In genomic region chr4:126779826-126780775, GRCm38 (mm10) we compare ENCODE assay signal across 14 mouse cellular contexts. TPM values are rescaled to one million over a fixed set of nuclear protein-coding genes. Genes with fewer than 3 reads are reported as not detected.
DNase-seq lines count a peak whose midpoint lies in the region; ATAC-seq lines count a peak whose summit lies in the region.
"Had no signal": no experiment of that assay in that cellular context is flagged by ENCODE, and none has a peak within 500 bp of the region (broad histone marks: within the 10 kb centered on the region; RNA-seq: fewer than 3 reads in every experiment).

No protein-coding gene starts in this region.

- no peaks in the 10 kb centered on the region for H3K27me3 ChIP-seq in midbrain, embryonic 10.5 days (ENCODE audit: low read depth, poor library complexity, severe bottlenecking)
- H3K27me3 ChIP-seq in midbrain, embryonic 11.5 days (ENCODE audit: control insufficient read depth, insufficient read depth, low read length) = no peaks in the 10 kb centered on the region
- H3K27me3 ChIP-seq in forebrain, embryonic 15.5 days = no peaks in the 10 kb centered on the region
- no peaks in the 10 kb centered on the region for H3K27me3 ChIP-seq in limb, embryonic 11.5 days (ENCODE audit: control insufficient read depth, insufficient read depth, low read length)
- H3K27me3 ChIP-seq in neural tube, embryonic 14.5 days (ENCODE audit: control insufficient read depth, insufficient read depth, low read length) = no peaks in the 10 kb centered on the region
- H3K27me3 ChIP-seq: megakaryocyte, embryonic 14.5 days had no signal

- H3K27ac ChIP-seq in midbrain, embryonic 10.5 days (replicated peaks) = peak overlapping the region; percentile 53
- no peak overlapping the region for H3K27ac ChIP-seq in midbrain, embryonic 11.5 days (ENCODE audit: low read depth, low read length)
- peak overlapping the region; percentile 82 for H3K27ac ChIP-seq in forebrain, embryonic 15.5 days (replicated peaks)
- 0 out of 2 replicates have a peak overlapping the region, but pooled peaks have one; percentile 36 for H3K27ac ChIP-seq in limb, embryonic 11.5 days (replicated peaks; ENCODE audit: low read depth, low read length)
- H3K27ac ChIP-seq in neural tube, embryonic 14.5 days (ENCODE audit: low read depth, low read length) = peak overlapping the region; percentile 79
- H3K27ac ChIP-seq: kidney, postnatal 0 days had no signal

- H3K4me1 ChIP-seq in midbrain, embryonic 10.5 days = peaks cover 40% of the 10 kb centered on the region
- H3K4me1 ChIP-seq in midbrain, embryonic 11.5 days (ENCODE audit: control insufficient read depth, insufficient read depth, low read length) = peaks cover 15% of the 10 kb centered on the region; the same call in 1 of the 2 replicates
- peaks cover 57% of the 10 kb centered on the region for H3K4me1 ChIP-seq in forebrain, embryonic 15.5 days
- peaks cover 10% of the 10 kb centered on the region; the same call in 1 of the 2 replicates for H3K4me1 ChIP-seq in limb, embryonic 11.5 days (ENCODE audit: control insufficient read depth, insufficient read depth, low read length)
- H3K4me1 ChIP-seq in neural tube, embryonic 14.5 days (ENCODE audit: control insufficient read depth, insufficient read depth, low read length) = peaks cover 17% of the 10 kb centered on the region
- H3K4me1 ChIP-seq: megakaryocyte, embryonic 14.5 days had no signal

- ATAC-seq in midbrain, embryonic 11.5 days (ENCODE audit: low FRiP score) = no peak
- ATAC-seq in forebrain, embryonic 15.5 days (replicated peaks) = no peak
- ATAC-seq in limb, embryonic 11.5 days (ENCODE audit: insufficient number of reproducible peaks, low FRiP score, low TSS enrichment, low read depth) = no peak
- ATAC-seq in neural tube, embryonic 14.5 days (ENCODE audit: low read depth) = no peak

- no peaks in the 10 kb centered on the region for H3K9me3 ChIP-seq in midbrain, embryonic 10.5 days (replicated peaks)
- no peaks in the 10 kb centered on the region for H3K9me3 ChIP-seq in midbrain, embryonic 11.5 days (ENCODE audit: control insufficient read depth, low read length)
- H3K9me3 ChIP-seq in forebrain, embryonic 15.5 days = no peaks in the 10 kb centered on the region
- no peaks in the 10 kb centered on the region for H3K9me3 ChIP-seq in limb, embryonic 11.5 days (ENCODE audit: control insufficient read depth, low read length)
- no peaks in the 10 kb centered on the region for H3K9me3 ChIP-seq in neural tube, embryonic 14.5 days (ENCODE audit: control insufficient read depth, low read length)
- H3K9me3 ChIP-seq: megakaryocyte, embryonic 14.5 days had no signal

- no peak for DNase-seq in midbrain, embryonic 10.5 days (ENCODE audit: low spot score)
- no peak for DNase-seq in midbrain, embryonic 11.5 days (ENCODE audit: low spot score, missing footprints)
- DNase-seq in limb, embryonic 11.5 days (ENCODE audit: low spot score) = no peak
- no peak for DNase-seq in kidney, postnatal 36 days
- no peak for DNase-seq in cerebellum, adult 11-12 months
- no peak for DNase-seq in thymus, postnatal 0 days (ENCODE audit: low spot score)
- DNase-seq: heart, postnatal 36 days; lung, adult 18-20 months had no signal

- no peak overlapping the region for H3K4me2 ChIP-seq in midbrain, embryonic 11.5 days
- peak overlapping the region; percentile 24 for H3K4me2 ChIP-seq in forebrain, embryonic 15.5 days (replicated peaks)
- no peak overlapping the region for H3K4me2 ChIP-seq in limb, embryonic 11.5 days (ENCODE audit: low read depth, severe bottlenecking)
- H3K4me2 ChIP-seq in neural tube, embryonic 14.5 days (ENCODE audit: low read depth, low read length) = peak overlapping the region; percentile 34; the same call in 1 of the 2 replicates

- no peak overlapping the region for H3K9ac ChIP-seq in midbrain, embryonic 11.5 days (ENCODE audit: low read length)
- 0 out of 2 replicates have a peak overlapping the region, but pooled peaks have one; percentile 20 for H3K9ac ChIP-seq in forebrain, embryonic 15.5 days (replicated peaks)
- no peak overlapping the region for H3K9ac ChIP-seq in limb, embryonic 11.5 days (ENCODE audit: low read length)
- H3K9ac ChIP-seq in neural tube, embryonic 14.5 days (replicated peaks; ENCODE audit: low read depth, low read length) = peak overlapping the region; percentile 28; the same call in 1 of the 2 replicates

- H3K36me3 ChIP-seq in midbrain, embryonic 10.5 days = no peaks in the 10 kb centered on the region
- H3K36me3 ChIP-seq in midbrain, embryonic 11.5 days (ENCODE audit: control insufficient read depth, insufficient read depth, low read length) = no peaks in the 10 kb centered on the region
- no peaks in the 10 kb centered on the region for H3K36me3 ChIP-seq in forebrain, embryonic 15.5 days
- no peaks in the 10 kb centered on the region for H3K36me3 ChIP-seq in limb, embryonic 11.5 days (ENCODE audit: control insufficient read depth, insufficient read depth, low read length)
- no peaks in the 10 kb centered on the region for H3K36me3 ChIP-seq in neural tube, embryonic 14.5 days (ENCODE audit: control insufficient read depth, insufficient read depth, low read length)

- WGBS in midbrain, embryonic 10.5 days = 73% methylated on average over 12 of the region's 12 CpGs
- 66% methylated on average over 12 of the region's 12 CpGs for WGBS in midbrain, embryonic 11.5 days
- WGBS in forebrain, embryonic 15.5 days = 12% methylated on average over 12 of the region's 12 CpGs
- WGBS in limb, embryonic 11.5 days = 67% methylated on average over 12 of the region's 12 CpGs
- WGBS in neural tube, embryonic 14.5 days = 14% methylated on average over 12 of the region's 12 CpGs

- no peak overlapping the region for H3K4me3 ChIP-seq in midbrain, embryonic 10.5 days
- no peak overlapping the region for H3K4me3 ChIP-seq in midbrain, embryonic 11.5 days (ENCODE audit: low read depth, low read length)
- no peak overlapping the region for H3K4me3 ChIP-seq in forebrain, embryonic 15.5 days
- H3K4me3 ChIP-seq in limb, embryonic 11.5 days (ENCODE audit: low read depth, low read length) = no peak overlapping the region
- no peak overlapping the region for H3K4me3 ChIP-seq in neural tube, embryonic 14.5 days (ENCODE audit: low read depth, low read length)
- H3K4me3 ChIP-seq: erythroblast, embryonic 14.5 days; megakaryocyte, embryonic 14.5 days had no signal

RNA-seq across cellular contexts. Expression of gene AU040320, which starts 26.8 kb away (rescaled TPM):
- 24.4 and 27.8 TPM in 2 replicates for polyA plus RNA-seq in midbrain, embryonic 10.5 days (2016; fragmentation: Nextera tagmentation; extraction: Ambion mirVana)
- polyA plus RNA-seq in midbrain, embryonic 11.5 days (2014; fragmentation: Nextera tagmentation; extraction: Ambion mirVana) = 23.8 and 26.2 TPM in 2 replicates
- polyA plus RNA-seq in forebrain, embryonic 15.5 days (2015; fragmentation: Nextera tagmentation; extraction: Ambion mirVana) = 32.2 and 35.4 TPM in 2 replicates
- 18.9 and 20.2 TPM in 2 replicates for polyA plus RNA-seq in limb, embryonic 11.5 days (2014; fragmentation: Nextera tagmentation; extraction: Ambion mirVana)
- polyA plus RNA-seq in neural tube, embryonic 14.5 days (2014; fragmentation: Nextera tagmentation; extraction: Ambion mirVana) = 43.2 and 47.2 TPM in 2 replicates
- 15.4 and 15.6 TPM in 2 replicates for polyA plus RNA-seq in thymus, postnatal 0 days (2015; fragmentation: Nextera tagmentation; extraction: Ambion mirVana)

RNA-seq across cellular contexts. Expression of gene Ncdn, which starts 26.9 kb away (rescaled TPM):
- 33.5 and 38.1 TPM in 2 replicates for polyA plus RNA-seq in midbrain, embryonic 10.5 days (2016; fragmentation: Nextera tagmentation; extraction: Ambion mirVana)
- polyA plus RNA-seq in midbrain, embryonic 11.5 days (2014; fragmentation: Nextera tagmentation; extraction: Ambion mirVana) = 22.0 and 23.3 TPM in 2 replicates
- polyA plus RNA-seq in forebrain, embryonic 15.5 days (2015; fragmentation: Nextera tagmentation; extraction: Ambion mirVana) = 95.0 and 102 TPM in 2 replicates
- 25.7 and 28.9 TPM in 2 replicates for polyA plus RNA-seq in limb, embryonic 11.5 days (2014; fragmentation: Nextera tagmentation; extraction: Ambion mirVana)
- polyA plus RNA-seq in neural tube, embryonic 14.5 days (2014; fragmentation: Nextera tagmentation; extraction: Ambion mirVana) = 110 and 111 TPM in 2 replicates
- 18.4 and 20.6 TPM in 2 replicates for polyA plus RNA-seq in thymus, postnatal 0 days (2015; fragmentation: Nextera tagmentation; extraction: Ambion mirVana)

RNA-seq across cellular contexts. Expression of gene Tfap2e, which starts 44.1 kb away (rescaled TPM):
- polyA plus RNA-seq in midbrain, embryonic 10.5 days (2016; fragmentation: Nextera tagmentation; extraction: Ambion mirVana) = 0.25 and 0.65 TPM in 2 replicates
- 1.5 and 1.6 TPM in 2 replicates for polyA plus RNA-seq in midbrain, embryonic 11.5 days (2014; fragmentation: Nextera tagmentation; extraction: Ambion mirVana)
- polyA plus RNA-seq in forebrain, embryonic 15.5 days (2015; fragmentation: Nextera tagmentation; extraction: Ambion mirVana) = 0.78 and 1.0 TPM in 2 replicates
- polyA plus RNA-seq in limb, embryonic 11.5 days (2014; fragmentation: Nextera tagmentation; extraction: Ambion mirVana) = not detected in 2 replicates
- polyA plus RNA-seq in neural tube, embryonic 14.5 days (2014; fragmentation: Nextera tagmentation; extraction: Ambion mirVana) = not detected in 2 replicates
- not detected in 2 replicates for polyA plus RNA-seq in thymus, postnatal 0 days (2015; fragmentation: Nextera tagmentation; extraction: Ambion mirVana)
- polyA plus RNA-seq: erythroblast, embryonic 14.5 days; gonadal fat pad, adult 2 months; kidney, postnatal 0 days had no signal

Comparison
In these comparisons a context has a peak if more than half of its experiments do, and no peak if none do; other contexts are left out.
1. H3K4me2 ChIP-seq: peak in forebrain, embryonic 15.5 days (single experiment) and neural tube, embryonic 14.5 days (single experiment); none in midbrain, embryonic 11.5 days (single experiment) and limb, embryonic 11.5 days (single experiment).
2. H3K9ac ChIP-seq: peak in forebrain, embryonic 15.5 days (single experiment) and neural tube, embryonic 14.5 days (single experiment); none in midbrain, embryonic 11.5 days (single experiment) and limb, embryonic 11.5 days (single experiment).